Mouse (Mus musculus) small intestine, adult 2 months (tissue): ENCODE results near the gene Ifit2.

ENCODE experiments used
- CTCF ChIP-seq: fragments of 200-500 bp; IDR thresholded peaks from 2 replicates; pipeline ENCODE4 v1.5.1; 2012; ENCODE audit warnings: low read depth, mild to moderate bottlenecking, control low read depth, inconsistent platforms, low read length, moderate library complexity, mixed read lengths; ENCODE audit not compliant: insufficient replicate concordance, insufficient read length; ENCODE audit errors: extremely low read depth
- POLR2A ChIP-seq: fragments of 200-500 bp; IDR thresholded peaks from 2 replicates; pipeline ENCODE4 v1.6.1; 2012; ENCODE audit warnings: low read depth, mild to moderate bottlenecking, control low read depth, inconsistent platforms, low read length, moderate library complexity

DNA sequence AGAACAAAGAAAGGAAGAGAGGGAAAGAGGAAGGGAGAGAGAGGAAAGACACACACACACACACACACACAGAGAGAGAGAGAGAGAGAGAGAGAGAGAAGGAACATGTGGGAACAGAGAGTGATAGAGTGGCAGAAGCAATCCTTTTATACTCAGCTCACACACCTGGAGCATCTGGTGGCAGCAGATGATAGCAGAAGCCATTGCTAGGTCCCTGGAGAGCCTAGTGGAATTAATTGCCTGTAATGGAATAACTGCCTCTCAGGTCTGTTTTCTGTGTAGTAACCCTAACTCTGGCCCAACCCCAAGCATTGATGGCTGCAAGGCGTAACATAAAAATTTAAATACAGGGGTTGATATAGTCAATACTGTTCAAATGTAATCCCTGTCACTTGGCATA, 20.6 kb downstream of the Ifit2 start:
- TF ChIP-seq CTCF: no peak
- no peak for TF ChIP-seq POLR2A
